Mouse (Mus musculus) intestine, postnatal 0 days (tissue): ENCODE measurements around the gene Ankrd24. TPM values are rescaled to one million over a fixed set of nuclear protein-coding genes. Genes with fewer than 3 reads are reported as not detected.
A peak's percentile ranks its signal among the peaks of the same experiment; 100 is the strongest.

Experiments
- ATAC-seq: fragments of 200-750 bp; cut with Nextera tagmentation; 2 replicates; pipeline ENCODE4 v1.8.0; 2017; ENCODE audit warnings: mild to moderate bottlenecking, moderate TSS enrichment, moderate library complexity
- H3K27ac ChIP-seq: fragments of 300-500 bp; sonication (generic); 2 replicates; pipeline ENCODE4 v1.5.1; 2014; ENCODE audit warnings: mild to moderate bottlenecking, low read depth, low read length, moderate library complexity
- H3K27me3 ChIP-seq: fragments of 300-500 bp; sonication (generic); replicated peaks from 2 replicates; pipeline ENCODE4 v1.6.1; 2014; ENCODE audit warnings: low read length, mixed read lengths; ENCODE audit not compliant: control insufficient read depth, insufficient read depth
- H3K36me3 ChIP-seq: fragments of 300-500 bp; sonication (generic); 2 replicates; pipeline ENCODE4 v1.6.1; 2014; ENCODE audit warnings: mild to moderate bottlenecking, moderate library complexity; ENCODE audit not compliant: control insufficient read depth, insufficient read depth
- H3K4me1 ChIP-seq: fragments of 300-500 bp; sonication (generic); replicated peaks from 2 replicates; pipeline ENCODE4 v1.6.1; 2014; ENCODE audit warnings: antibody characterized with exemption, low read length, mixed read lengths; ENCODE audit not compliant: control insufficient read depth, insufficient read depth
- H3K4me2 ChIP-seq: fragments of 300-500 bp; sonication (generic); replicated peaks from 2 replicates; pipeline ENCODE4 v1.6.1; 2014; ENCODE audit warnings: low read depth, mild to moderate bottlenecking, moderate library complexity
- H3K4me3 ChIP-seq: fragments of 300-500 bp; sonication (generic); 2 replicates; pipeline ENCODE4 v1.5.1; 2014; ENCODE audit warnings: low read depth, low read length
- H3K9ac ChIP-seq: fragments of 300-500 bp; sonication (generic); 2 replicates; pipeline ENCODE4 v1.6.1; 2014; ENCODE audit warnings: mild to moderate bottlenecking, low read depth, low read length
- H3K9me3 ChIP-seq: fragments of 300-500 bp; sonication (generic); 2 replicates; pipeline ENCODE4 v1.6.1; 2016; ENCODE audit warnings: mixed run types; ENCODE audit not compliant: control insufficient read depth
- CTCF ChIP-seq: sonication (generic); IDR thresholded peaks from 2 replicates; pipeline ENCODE4 v1.5.1; 2016; ENCODE audit warnings: low read depth, mild to moderate bottlenecking, control low read depth, antibody characterized with exemption, moderate library complexity
- WGBS: fragments of 180-500 bp; shearing (Covaris S2); extraction: QIAGEN DNeasy Blood & Tissue Kit; methylation state at CpG from one replicate; pipeline ENCODE4 v1.1.7; 2014; 5-methylcytosine and 5-hydroxymethylcytosine counted together
- polyA plus RNA-seq: library from polyadenylated mRNA; unstranded; fragments of >200 nt; fragmentation: Nextera tagmentation; extraction: Ambion mirVana; gene quantifications from 2 replicates; pipeline ENCODE4 v1.2.1, GENCODE M21; 2015

The Ankrd24 gene
- polyA plus RNA-seq, 1 experiment from 2014 or later = 4.2 TPM

GRCm38 (mm10) chr10:81598342-81598741 is 30.0 kb upstream of the Ankrd24 start:
- TF ChIP-seq CTCF = no peak
- H3K36me3 ChIP-seq = no peaks in the 10 kb centered on the region
- H3K27me3 ChIP-seq = no peaks in the 10 kb centered on the region
- no peak for ATAC-seq
- H3K9me3 ChIP-seq = no peaks in the 10 kb centered on the region
- no peak overlapping the region for H3K4me2 ChIP-seq
- peaks cover 9% of the 10 kb centered on the region; the same call in 1 of the 2 replicates for H3K4me1 ChIP-seq
- H3K27ac ChIP-seq = no peak overlapping the region
- WGBS = 54% methylated on average over 3 of the region's 3 CpGs
- H3K9ac ChIP-seq = no peak overlapping the region
- H3K4me3 ChIP-seq = no peak overlapping the region

GRCm38 (mm10) chr10:81598871-81599270 is 29.5 kb upstream of the Ankrd24 start:
- H3K9me3 ChIP-seq = no peaks in the 10 kb centered on the region
- H3K4me2 ChIP-seq = no peak overlapping the region
- peaks cover 9% of the 10 kb centered on the region; the same call in 1 of the 2 replicates for H3K4me1 ChIP-seq
- no peak for ATAC-seq
- H3K4me3 ChIP-seq = no peak overlapping the region
- no peak for TF ChIP-seq CTCF
- H3K27me3 ChIP-seq = no peaks in the 10 kb centered on the region
- no peak overlapping the region for H3K27ac ChIP-seq
- WGBS = 24% methylated on average over 6 of the region's 6 CpGs
- no peaks in the 10 kb centered on the region for H3K36me3 ChIP-seq
- no peak overlapping the region for H3K9ac ChIP-seq

DNA sequence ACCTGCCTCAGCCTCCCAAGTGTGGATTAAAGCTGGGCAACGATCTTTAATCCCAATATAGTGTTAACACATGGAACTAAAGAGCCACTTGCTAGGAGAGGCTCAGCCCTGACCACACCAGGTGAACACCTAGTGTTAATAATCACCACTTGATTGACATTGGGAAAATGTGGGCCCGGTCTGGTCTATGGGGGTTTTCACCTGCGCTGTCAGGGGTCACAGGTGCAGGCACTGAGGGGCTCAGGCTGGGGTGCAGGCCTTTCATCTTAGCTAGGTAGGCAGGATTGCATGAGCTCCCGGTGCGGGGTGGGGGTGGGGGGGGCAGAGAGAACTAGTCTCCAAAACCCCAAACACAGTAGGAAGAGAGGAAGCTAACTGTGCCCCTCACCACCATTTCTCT is 28.7 kb upstream of the Ankrd24 start:
- no peak for TF ChIP-seq CTCF
- Histone ChIP-seq H3K4me3 (no peak overlapping the region), H3K36me3 (no peaks in the 10 kb centered on the region), H3K9ac (no peak overlapping the region), H3K27me3 (no peaks in the 10 kb centered on the region), H3K27ac (no peak overlapping the region), H3K9me3 (no peaks in the 10 kb centered on the region), H3K4me1 (peaks cover 12% of the 10 kb centered on the region; the same call in 1 of the 2 replicates), H3K4me2 (no peak overlapping the region)
- ATAC-seq = no peak
- WGBS = 62% methylated on average over 5 of the region's 5 CpGs

DNA sequence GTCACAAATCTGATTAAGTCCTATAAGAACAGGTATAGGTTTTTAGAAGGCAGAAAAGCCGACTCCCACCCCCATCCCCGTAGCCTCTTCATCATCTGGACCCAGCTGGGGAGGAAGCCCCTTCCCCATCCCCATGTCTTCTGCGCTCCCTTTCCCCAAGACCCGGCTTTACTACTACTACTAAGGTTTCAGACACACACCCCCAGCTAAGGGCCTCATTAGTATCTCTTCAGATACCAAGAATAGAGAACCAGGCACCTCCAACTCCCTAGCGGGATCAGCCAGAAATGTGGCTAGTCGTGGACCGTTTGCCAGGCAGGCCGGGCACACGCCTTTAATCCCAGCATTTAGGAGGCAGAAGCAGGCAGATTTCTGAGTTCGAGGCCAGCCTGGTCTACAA is 28.2 kb upstream of the Ankrd24 start:
- no peak for TF ChIP-seq CTCF
- no peak overlapping the region for H3K9ac ChIP-seq
- no peak overlapping the region for H3K27ac ChIP-seq
- H3K4me2 ChIP-seq = no peak overlapping the region
- no peaks in the 10 kb centered on the region for H3K9me3 ChIP-seq
- H3K27me3 ChIP-seq = no peaks in the 10 kb centered on the region
- no peak for ATAC-seq
- 63% methylated on average over 10 of the region's 10 CpGs for WGBS
- no peak overlapping the region for H3K4me3 ChIP-seq
- no peaks in the 10 kb centered on the region for H3K36me3 ChIP-seq
- H3K4me1 ChIP-seq = peaks cover 15% of the 10 kb centered on the region; the same call in 1 of the 2 replicates

DNA sequence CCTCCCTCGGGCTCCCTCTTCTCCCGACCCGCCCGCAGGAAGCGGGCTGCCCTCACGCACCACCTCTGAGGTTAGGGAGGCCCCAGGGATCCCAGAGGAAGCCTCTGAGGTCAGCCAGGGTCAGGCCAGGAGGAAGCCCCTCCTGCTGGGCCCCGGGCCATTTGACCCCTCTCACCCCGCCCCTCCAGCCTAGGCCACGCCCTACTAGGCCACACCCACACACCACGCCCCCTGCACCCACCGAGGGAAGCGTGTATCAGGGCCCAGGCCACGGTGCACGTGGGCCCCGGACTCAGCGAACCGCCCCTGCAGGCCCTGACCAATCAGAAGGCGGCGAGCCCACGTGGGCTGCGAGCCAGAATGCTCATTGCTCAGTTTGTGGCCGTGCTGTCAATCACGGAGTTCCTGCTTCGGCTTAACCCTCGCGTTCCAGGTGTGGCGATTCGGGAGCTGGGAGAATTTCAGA is 27.6 kb upstream of the Ankrd24 start, which contains the start of gene Tle6:
TSS of gene Tle6 (minus strand) at position 336 of the 466 bp plus-strand sequence.
- Histone ChIP-seq H3K27me3 (no peaks in the 10 kb centered on the region), H3K4me2 (peak within 1 kb of the TSS; percentile 60), H3K4me1 (peaks cover 15% of the 10 kb centered on the region; the same call in 1 of the 2 replicates), H3K27ac (no peak within 1 kb of the TSS), H3K9ac (no peak within 1 kb of the TSS), H3K9me3 (no peaks in the 10 kb centered on the region), H3K36me3 (no peaks in the 10 kb centered on the region), H3K4me3 (peak within 1 kb of the TSS; percentile 1; the same call in 1 of the 2 replicates)
- under 1% methylated on average over 28 of the region's 28 CpGs for WGBS
- no peak for TF ChIP-seq CTCF
- peak; percentile 79 for ATAC-seq

GRCm38 (mm10) chr10:81601396-81601905 is 26.9 kb upstream of the Ankrd24 start:
- Histone ChIP-seq H3K27me3 (no peaks in the 10 kb centered on the region), H3K9me3 (no peaks in the 10 kb centered on the region), H3K4me3 (peak overlapping the region; percentile 1; the same call in 1 of the 2 replicates), H3K36me3 (no peaks in the 10 kb centered on the region), H3K4me1 (peaks cover 15% of the 10 kb centered on the region), H3K9ac (no peak overlapping the region), H3K27ac (no peak overlapping the region), H3K4me2 (peak overlapping the region; percentile 60)
- WGBS = 40% methylated on average over 7 of the region's 7 CpGs
- no peak for TF ChIP-seq CTCF
- ATAC-seq = no peak
